Mouse (Mus musculus) MEL (cell line): ENCODE measurements around the gene Hist1h3e. TPM values are rescaled to one million over a fixed set of nuclear protein-coding genes. Genes with fewer than 3 reads are reported as not detected.

Experiments
- polyA plus RNA-seq, 2 experiments: library from polyadenylated mRNA; stranded (reverse) in 1 of 2; unstranded in 1 of 2; fragments of >175 nt in 1 of 2; fragments of >200 nt in 1 of 2; gene quantifications; 2 replicates each; pipeline versions ENCODE4 v1.2.1 to v1.2.4; 2012; ENCODE audit warnings: low replicate concordance in 2 of 2, low read depth in 1 of 2; ENCODE audit not compliant: insufficient read length in 2 of 2, insufficient read depth in 1 of 2, missing spikeins in 1 of 2
- total RNA-seq: library from RNA; depleted of rRNA; stranded (reverse); fragments of 300-350 nt; gene quantifications from 2 replicates; pipeline ENCODE4 v1.2.3, GENCODE M21; 2012; rRNA removed

Hist1h3e gene
- total and polyA plus RNA-seq, 3 experiments: 4.5 to 1,049 TPM; not detected in 1

Other genes with a start within 250 kb of the Hist1h3e start
Only the 30 nearest of the 35 such genes appear.
- gene Zfp322a, start 193.2 kb downstream of the Hist1h3e start, total RNA-seq: 7.0 and 8.4 TPM in 2 replicates
- 1 to 10 TPM in 1 of 2 experiments, not detected in 1; 5.7 TPM for gene Zfp322a, start 193.2 kb downstream of the Hist1h3e start, polyA plus RNA-seq
- gene Abt1, start 138.5 kb downstream of the Hist1h3e start, total RNA-seq: 12.5 and 16.2 TPM in 2 replicates
- 10 to 100 TPM in 1 of 2 experiments, not detected in 1; 14.2 TPM for gene Abt1, start 138.5 kb downstream of the Hist1h3e start, polyA plus RNA-seq
- gene Btn1a1, start 96.5 kb downstream of the Hist1h3e start, total RNA-seq: 0.07 TPM in 1 of 2 replicates, not detected in the other
- gene Btn1a1, start 96.5 kb downstream of the Hist1h3e start, polyA plus RNA-seq: under 1 TPM in 1 of 2 experiments, not detected in 1; 0.25 TPM
- gene Btn2a2, start 73.5 kb downstream of the Hist1h3e start, total RNA-seq: not detected in 2 replicates
- gene Btn2a2, start 73.5 kb downstream of the Hist1h3e start, polyA plus RNA-seq: not detected
- gene Hist1h4h, start 31.3 kb downstream of the Hist1h3e start, total RNA-seq: 5,750 and 5,753 TPM in 2 replicates
- 1 to 10 TPM in 1 of 2 experiments, not detected in 1; 9.9 TPM for gene Hist1h4h, start 31.3 kb downstream of the Hist1h3e start, polyA plus RNA-seq
- 939 and 1,000 TPM in 2 replicates for gene Hist1h2af, start 28.5 kb downstream of the Hist1h3e start, total RNA-seq
- 10 to 100 TPM in 1 of 2 experiments, not detected in 1; 64.3 TPM for gene Hist1h2af, start 28.5 kb downstream of the Hist1h3e start, polyA plus RNA-seq
- gene Hist1h3g, start 26.9 kb downstream of the Hist1h3e start, total RNA-seq: 441 and 728 TPM in 2 replicates
- gene Hist1h3g, start 26.9 kb downstream of the Hist1h3e start, polyA plus RNA-seq: 1 to 10 TPM in 1 of 2 experiments, not detected in 1; 5.2 TPM
- 275 and 350 TPM in 2 replicates for gene Hist1h2bh, start 19.0 kb downstream of the Hist1h3e start, total RNA-seq
- under 1 TPM in 1 of 2 experiments, not detected in 1; 0.70 TPM for gene Hist1h2bh, start 19.0 kb downstream of the Hist1h3e start, polyA plus RNA-seq
- 541 and 709 TPM in 2 replicates for gene Hist1h3f, start 18.3 kb downstream of the Hist1h3e start, total RNA-seq
- gene Hist1h3f, start 18.3 kb downstream of the Hist1h3e start, polyA plus RNA-seq: 1 to 10 TPM in 1 of 2 experiments, not detected in 1; 1.2 TPM
- gene Hist1h4f, start 10.7 kb downstream of the Hist1h3e start, total RNA-seq: 3,786 and 4,217 TPM in 2 replicates
- 10 to 100 TPM in 1 of 2 experiments, not detected in 1; 14.4 TPM for gene Hist1h4f, start 10.7 kb downstream of the Hist1h3e start, polyA plus RNA-seq
- gene Hist1h1d, start 9.1 kb downstream of the Hist1h3e start, total RNA-seq: 115 and 134 TPM in 2 replicates
- under 1 TPM in 1 of 2 experiments, not detected in 1; 0.24 TPM for gene Hist1h1d, start 9.1 kb downstream of the Hist1h3e start, polyA plus RNA-seq
- gene Hist1h2ae, start 8.9 kb upstream of the Hist1h3e start, total RNA-seq: 560 and 662 TPM in 2 replicates
- 1 to 10 TPM in 1 of 2 experiments, not detected in 1; 3.3 TPM for gene Hist1h2ae, start 8.9 kb upstream of the Hist1h3e start, polyA plus RNA-seq
- 2,580 and 3,348 TPM in 2 replicates for gene Hist1h2bg, start 9.0 kb upstream of the Hist1h3e start, total RNA-seq
- gene Hist1h2bg, start 9.0 kb upstream of the Hist1h3e start, polyA plus RNA-seq: 10 to 100 TPM in 1 of 2 experiments, not detected in 1; 14.7 TPM
- 1,093 and 1,255 TPM in 2 replicates for gene Hist1h2bf, start 11.8 kb upstream of the Hist1h3e start, total RNA-seq
- 1 to 10 TPM in 1 of 2 experiments, not detected in 1; 2.2 TPM for gene Hist1h2bf, start 11.8 kb upstream of the Hist1h3e start, polyA plus RNA-seq
- gene Hist1h2ad, start 12.0 kb upstream of the Hist1h3e start, total RNA-seq: 924 and 1,082 TPM in 2 replicates
- gene Hist1h2ad, start 12.0 kb upstream of the Hist1h3e start, polyA plus RNA-seq: under 1 TPM in 1 of 2 experiments, not detected in 1; 0.14 TPM
- gene Hist1h3d, start 13.4 kb upstream of the Hist1h3e start, total RNA-seq: 150 and 212 TPM in 2 replicates
- gene Hist1h3d, start 13.4 kb upstream of the Hist1h3e start, polyA plus RNA-seq: 1 to 10 TPM in 1 of 2 experiments, not detected in 1; 1.4 TPM
- gene Hist1h4d, start 19.2 kb upstream of the Hist1h3e start, total RNA-seq: 1,889 and 1,922 TPM in 2 replicates
- gene Hist1h4d, start 19.2 kb upstream of the Hist1h3e start, polyA plus RNA-seq: 10 to 100 TPM in 1 of 2 experiments, not detected in 1; 11.7 TPM
- 237 and 340 TPM in 2 replicates for gene Hist1h2be, start 58.8 kb upstream of the Hist1h3e start, total RNA-seq
- under 1 TPM in 1 of 2 experiments, not detected in 1; 0.49 TPM for gene Hist1h2be, start 58.8 kb upstream of the Hist1h3e start, polyA plus RNA-seq
- gene Hist1h1e, start 60.2 kb upstream of the Hist1h3e start, total RNA-seq: 268 and 340 TPM in 2 replicates
- 1 to 10 TPM in 1 of 2 experiments, not detected in 1; 1.6 TPM for gene Hist1h1e, start 60.2 kb upstream of the Hist1h3e start, polyA plus RNA-seq
- gene Hist1h2ac, start 121.6 kb upstream of the Hist1h3e start, total RNA-seq: 123 and 153 TPM in 2 replicates
- gene Hist1h2ac, start 121.6 kb upstream of the Hist1h3e start, polyA plus RNA-seq: under 1 TPM in 1 of 2 experiments, not detected in 1; 0.15 TPM
- gene Hist1h2bc, start 121.8 kb upstream of the Hist1h3e start, total RNA-seq: 694 and 982 TPM in 2 replicates
- 1 to 10 TPM in 1 of 2 experiments, not detected in 1; 3.1 TPM for gene Hist1h2bc, start 121.8 kb upstream of the Hist1h3e start, polyA plus RNA-seq
- 2.7 and 6.3 TPM in 2 replicates for gene Hist1h1t, start 133.4 kb upstream of the Hist1h3e start, total RNA-seq
- not detected for gene Hist1h1t, start 133.4 kb upstream of the Hist1h3e start, polyA plus RNA-seq
- gene Hist1h4c, start 136.1 kb upstream of the Hist1h3e start, total RNA-seq: 1,967 and 2,008 TPM in 2 replicates
- 1 to 10 TPM in 1 of 2 experiments, not detected in 1; 4.1 TPM for gene Hist1h4c, start 136.1 kb upstream of the Hist1h3e start, polyA plus RNA-seq
- not detected in 2 replicates for gene Hfe, start 148.5 kb upstream of the Hist1h3e start, total RNA-seq
- gene Hfe, start 148.5 kb upstream of the Hist1h3e start, polyA plus RNA-seq: not detected
- gene Hist1h1c, start 176.4 kb upstream of the Hist1h3e start, total RNA-seq: 348 and 479 TPM in 2 replicates
- gene Hist1h1c, start 176.4 kb upstream of the Hist1h3e start, polyA plus RNA-seq: 1 to 10 TPM in 1 of 2 experiments, not detected in 1; 3.8 TPM
- gene Hist1h3c, start 183.2 kb upstream of the Hist1h3e start, total RNA-seq: 1,651 and 2,239 TPM in 2 replicates
- 1 to 10 TPM in 1 of 2 experiments, not detected in 1; 1.7 TPM for gene Hist1h3c, start 183.2 kb upstream of the Hist1h3e start, polyA plus RNA-seq
- 2,278 and 3,150 TPM in 2 replicates for gene Hist1h2bb, start 184.4 kb upstream of the Hist1h3e start, total RNA-seq
- 1 to 10 TPM in 1 of 2 experiments, not detected in 1; 3.2 TPM for gene Hist1h2bb, start 184.4 kb upstream of the Hist1h3e start, polyA plus RNA-seq
- 2,219 and 2,780 TPM in 2 replicates for gene Hist1h2ab, start 188.8 kb upstream of the Hist1h3e start, total RNA-seq
- gene Hist1h2ab, start 188.8 kb upstream of the Hist1h3e start, polyA plus RNA-seq: 1 to 10 TPM in 1 of 2 experiments, not detected in 1; 8.0 TPM
- gene Hist1h3b, start 189.9 kb upstream of the Hist1h3e start, total RNA-seq: 1,725 and 2,102 TPM in 2 replicates
- gene Hist1h3b, start 189.9 kb upstream of the Hist1h3e start, polyA plus RNA-seq: 1 to 10 TPM in 1 of 2 experiments, not detected in 1; 6.6 TPM
- gene Hist1h4b, start 194.6 kb upstream of the Hist1h3e start, total RNA-seq: 3,071 and 3,339 TPM in 2 replicates
- gene Hist1h4b, start 194.6 kb upstream of the Hist1h3e start, polyA plus RNA-seq: 10 to 100 TPM in 1 of 2 experiments, not detected in 1; 19.0 TPM